Mouse (Mus musculus) ES-E14 (cell line): ENCODE data around the gene Heatr4.

ENCODE experiments used
- CHD2 ChIP-seq: IDR thresholded peaks from 2 replicates; pipeline ENCODE4 v1.6.1; 2014; ENCODE audit warnings: mild to moderate bottlenecking, low read depth, low read length, inconsistent platforms
- HCFC1 ChIP-seq: IDR thresholded peaks from 2 replicates; pipeline ENCODE4 v1.6.1; 2012; ENCODE audit warnings: low read length, inconsistent platforms, borderline replicate concordance; ENCODE audit not compliant: insufficient read depth

DNA sequence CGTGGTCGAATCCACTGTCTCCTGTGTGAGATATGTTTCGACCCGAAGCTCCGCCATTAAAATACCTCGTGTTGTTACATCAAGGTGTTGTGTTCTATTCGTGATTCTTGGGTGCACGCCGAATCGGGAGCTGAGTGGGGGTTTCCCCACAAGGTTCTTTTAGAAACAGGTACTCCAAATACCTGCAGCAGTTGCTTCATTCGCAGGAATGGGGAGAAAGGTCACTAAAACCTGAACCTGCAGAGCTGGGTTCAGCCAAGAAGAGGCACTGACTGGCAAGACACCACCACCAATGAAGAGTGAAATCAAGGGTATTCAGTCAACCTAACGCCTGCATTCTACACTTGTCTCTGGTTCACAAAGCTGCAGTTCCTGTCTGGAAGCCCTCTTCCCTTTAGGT, 23.6 kb upstream of the Heatr4 start:
- no peak for TF ChIP-seq HCFC1
- TF ChIP-seq CHD2 = no peak
